Mouse (Mus musculus) frontal cortex, adult 2 months (tissue): ENCODE measurements around the gene Btbd11. TPM values are rescaled to one million over a fixed set of nuclear protein-coding genes. Genes with fewer than 3 reads are reported as not detected.

Experiments used
- DNase-seq, 2 experiments: peaks; one replicate each; pipeline ENCODE4 v3.0.0; 2022; ENCODE audit warnings: low spot score in 1 of 2; ENCODE audit errors: extremely low spot score in 1 of 2
- polyA plus RNA-seq: library from polyadenylated mRNA; depleted of rRNA; stranded (reverse); fragments of >200 nt; gene quantifications from 2 replicates; pipeline ENCODE4 v1.2.3, GENCODE M21; 2012

Gene Btbd11
- polyA plus RNA-seq, 1 experiment = 12.8 TPM

DNA sequence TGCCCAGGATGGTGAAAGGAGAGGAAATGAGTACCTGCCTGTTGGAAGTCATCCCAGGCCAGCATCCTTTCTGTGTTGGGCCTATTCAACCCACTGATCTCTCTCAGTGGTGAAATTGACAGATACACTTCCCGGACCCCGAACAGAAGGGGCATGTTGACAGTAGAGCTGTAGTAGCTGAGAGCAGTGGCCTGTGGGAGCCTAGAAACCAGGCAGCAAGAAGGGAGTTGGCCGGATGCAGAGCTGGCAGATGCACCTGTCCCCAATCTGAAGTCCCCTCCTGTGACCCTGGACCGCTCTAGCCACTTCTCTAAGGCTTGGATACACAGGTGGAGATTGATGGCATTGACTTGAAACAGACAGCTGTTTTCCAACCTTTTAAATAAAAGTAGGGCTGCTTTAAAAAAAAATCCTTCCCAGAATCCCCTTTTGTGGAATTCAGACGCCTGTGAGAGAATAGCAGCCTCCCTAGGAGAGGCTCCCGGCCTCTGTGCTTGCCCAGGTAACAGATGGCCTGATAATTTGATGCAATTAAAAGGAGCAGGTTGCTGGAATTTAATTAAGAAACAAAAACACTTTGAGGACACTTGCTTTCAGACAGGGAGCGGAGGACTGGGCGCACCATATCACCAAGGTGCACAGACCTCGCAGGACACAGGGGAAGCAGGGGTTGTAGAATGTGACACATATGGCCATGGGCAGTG, 89.2 kb downstream of the Btbd11 start:
- DNase-seq = no peak

DNA sequence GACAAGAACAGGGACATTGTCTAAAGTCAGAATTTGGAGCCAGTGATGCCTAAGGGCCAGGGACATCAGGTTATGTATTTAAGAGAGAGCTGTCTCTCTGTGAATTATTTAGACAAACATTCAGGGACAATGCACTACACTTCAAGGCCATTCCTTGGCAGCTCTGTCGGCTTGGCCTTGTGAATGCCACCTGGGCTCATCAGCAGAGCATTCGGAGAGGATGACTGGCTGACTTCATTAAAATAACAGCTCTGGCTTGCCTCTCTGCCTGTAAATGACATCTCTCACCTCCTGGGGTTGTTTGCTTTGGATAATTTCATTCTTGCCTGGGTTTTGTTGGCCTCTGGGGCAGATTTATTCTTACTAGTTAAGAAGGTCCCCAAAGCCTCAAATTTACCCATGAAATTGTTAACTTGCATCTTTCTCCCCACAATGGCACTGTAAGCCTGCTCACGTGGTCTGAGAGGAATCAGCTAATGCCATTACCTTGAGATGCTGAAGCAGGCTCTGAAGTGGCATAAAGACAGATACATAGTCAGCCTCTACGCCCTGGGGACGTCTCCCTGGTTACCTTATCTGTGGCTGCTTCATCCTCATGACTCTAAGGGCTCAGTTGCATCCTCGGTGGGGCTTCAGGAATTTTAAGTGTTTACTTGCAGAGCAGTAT, 93.5 kb downstream of the Btbd11 start:
- DNase-seq = no peak

DNA sequence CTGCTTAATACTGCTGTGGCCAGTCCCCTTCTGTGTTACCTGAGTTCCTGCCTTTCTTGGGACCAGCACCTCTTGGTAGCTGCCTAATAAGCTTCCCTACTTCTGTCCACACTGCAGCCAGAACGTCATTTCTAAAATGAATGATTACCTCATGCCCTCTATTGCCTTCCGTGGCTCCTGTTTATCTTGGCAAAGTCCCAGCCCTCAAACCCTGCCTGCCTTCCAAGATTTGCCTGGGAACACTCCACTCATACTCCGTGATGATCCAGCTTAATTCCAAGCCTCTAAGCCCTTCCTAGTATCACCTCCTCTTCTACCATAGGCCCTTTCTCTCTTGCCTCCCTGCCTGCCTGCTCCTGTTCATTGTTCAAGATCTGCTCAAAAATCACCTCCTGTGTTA, 94.5 kb downstream of the Btbd11 start:
- no peak for DNase-seq

DNA sequence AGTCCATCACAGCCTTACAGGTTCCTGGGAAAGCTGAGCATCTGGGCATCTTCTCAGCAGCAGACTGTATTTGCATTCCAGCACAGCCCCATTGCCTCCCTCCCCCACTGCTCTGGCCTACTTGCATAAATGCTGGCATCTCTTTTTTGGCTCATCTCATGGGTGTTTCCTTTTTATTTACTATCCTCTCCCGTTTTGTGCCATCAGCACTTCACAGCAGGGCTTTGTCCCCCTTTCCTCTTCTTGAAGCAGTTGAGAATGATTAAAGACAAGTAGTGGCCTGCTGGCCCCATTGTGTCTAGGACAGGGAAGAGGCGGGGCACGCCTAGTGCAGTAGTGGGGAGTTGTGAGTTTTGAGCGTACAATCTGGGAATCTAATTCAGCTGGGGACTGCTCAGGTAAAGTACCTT, 95.5 kb downstream of the Btbd11 start:
- DNase-seq = peak; percentile 34 to 66

DNA sequence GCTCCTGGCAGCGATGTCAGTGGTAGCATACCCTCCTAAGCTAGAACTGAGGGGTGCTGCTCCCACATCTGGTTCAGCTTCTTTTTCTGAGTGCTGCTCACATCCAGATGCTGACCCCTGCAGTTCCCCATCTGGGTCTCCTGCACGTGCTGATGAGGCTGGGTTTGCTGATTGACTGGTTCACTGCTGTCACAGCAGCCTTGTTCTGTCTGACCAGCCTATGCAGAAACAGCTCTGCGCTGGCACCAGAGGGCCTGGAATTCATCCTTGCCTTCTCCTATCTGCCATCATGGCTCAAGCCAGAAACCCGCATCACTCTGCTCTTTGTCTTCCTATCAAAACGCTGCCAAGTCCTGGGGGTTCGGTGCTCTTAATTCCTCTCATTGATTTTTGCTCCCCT, 95.9 kb downstream of the Btbd11 start:
- DNase-seq = no peak

DNA sequence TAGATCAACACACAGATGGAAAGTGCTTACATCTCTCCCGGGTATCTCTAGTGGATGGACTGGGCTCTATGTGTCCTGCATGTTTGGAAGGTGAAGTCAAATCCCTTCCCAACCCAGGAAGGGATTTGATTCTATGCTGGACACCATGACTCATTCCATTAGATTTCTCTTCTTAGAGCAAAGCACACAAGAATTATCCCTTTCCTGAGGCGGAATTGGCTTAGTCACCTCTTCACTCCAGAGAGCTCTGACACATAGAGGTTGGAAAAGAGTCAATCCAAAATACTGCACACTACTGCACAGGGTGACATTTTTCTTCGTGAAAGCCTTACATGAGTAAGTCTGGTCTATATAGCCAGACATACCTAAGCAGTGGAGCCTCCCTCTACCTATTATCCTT, 99.8 kb downstream of the Btbd11 start:
- DNase-seq = no peak

DNA sequence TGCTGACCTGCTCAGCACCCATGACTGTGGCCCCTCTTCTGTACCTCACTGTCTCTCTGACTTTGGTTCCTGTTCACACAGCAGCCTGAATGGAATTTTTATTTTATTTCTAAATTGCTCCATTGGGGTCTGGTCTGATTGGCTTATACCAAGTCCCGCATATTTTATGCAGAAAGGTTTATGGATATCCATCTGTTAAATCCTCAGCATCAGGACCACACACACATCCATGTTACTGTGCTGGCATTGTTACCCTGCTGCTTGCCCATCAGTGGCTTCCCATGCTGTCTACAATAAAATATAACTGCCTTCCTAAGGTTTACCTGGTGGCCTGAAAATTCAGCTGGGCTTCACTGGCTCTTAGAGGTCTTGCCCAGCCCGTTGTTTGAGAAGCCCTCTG, 106.0 kb downstream of the Btbd11 start:
- DNase-seq = no peak

DNA sequence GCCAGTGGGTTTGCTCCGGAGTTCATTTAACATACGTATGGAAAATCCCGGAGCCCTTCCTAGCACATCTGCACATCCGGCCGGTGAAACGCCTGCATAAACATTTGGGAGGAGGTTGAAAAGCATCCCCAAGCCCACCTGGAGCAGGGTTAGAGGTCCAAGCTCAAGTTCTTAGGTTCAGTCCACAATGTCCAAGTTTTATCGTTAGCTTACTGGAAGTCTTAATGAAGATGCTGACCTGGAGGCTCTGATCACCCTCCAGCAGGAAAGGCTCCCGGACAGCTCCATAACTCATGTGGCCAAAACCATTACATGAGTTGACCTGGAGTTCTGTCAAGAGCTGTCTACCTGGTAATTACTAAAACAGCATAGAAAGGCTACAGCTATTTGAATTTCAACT, 109.7 kb downstream of the Btbd11 start:
- DNase-seq = no peak

DNA sequence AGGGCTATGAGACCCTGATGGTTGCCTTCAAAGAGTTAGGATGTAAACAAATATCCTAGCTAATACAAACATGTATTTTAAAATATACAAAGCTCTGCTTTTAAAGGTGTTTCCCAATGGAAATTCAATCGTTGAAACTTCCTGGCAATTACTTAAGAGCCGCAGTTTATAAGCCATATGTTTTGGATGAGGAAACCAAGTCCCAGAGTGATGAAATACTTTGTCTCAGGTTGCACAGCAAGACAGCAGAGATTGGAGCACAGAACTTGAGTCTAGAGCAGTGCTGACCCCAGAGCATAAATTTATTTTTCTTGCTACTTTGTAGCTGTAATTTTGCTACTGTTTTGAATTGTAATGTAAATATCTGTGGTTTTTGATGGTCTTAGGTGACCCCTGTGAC, 110.4 kb downstream of the Btbd11 start:
- no peak for DNase-seq

DNA sequence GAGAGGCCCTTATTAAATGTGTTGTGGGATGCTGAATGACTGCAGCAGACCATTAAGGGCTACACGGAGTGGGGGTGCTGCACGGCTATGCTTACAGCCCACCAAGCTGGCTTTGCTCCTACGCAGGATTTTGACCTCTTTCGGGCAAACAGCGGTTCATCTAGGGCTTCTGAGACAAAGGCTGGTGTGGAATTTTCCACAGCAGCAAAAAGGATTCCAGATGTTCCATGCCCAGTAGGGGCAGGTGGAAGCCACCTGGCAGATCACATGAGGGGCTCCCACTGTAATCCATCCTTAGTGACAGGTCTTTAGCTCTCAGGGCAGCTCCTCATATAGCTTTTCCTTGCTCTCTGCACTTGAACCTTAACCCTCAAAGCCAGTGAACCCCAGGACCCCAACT, 111.3 kb downstream of the Btbd11 start:
- no peak for DNase-seq

DNA sequence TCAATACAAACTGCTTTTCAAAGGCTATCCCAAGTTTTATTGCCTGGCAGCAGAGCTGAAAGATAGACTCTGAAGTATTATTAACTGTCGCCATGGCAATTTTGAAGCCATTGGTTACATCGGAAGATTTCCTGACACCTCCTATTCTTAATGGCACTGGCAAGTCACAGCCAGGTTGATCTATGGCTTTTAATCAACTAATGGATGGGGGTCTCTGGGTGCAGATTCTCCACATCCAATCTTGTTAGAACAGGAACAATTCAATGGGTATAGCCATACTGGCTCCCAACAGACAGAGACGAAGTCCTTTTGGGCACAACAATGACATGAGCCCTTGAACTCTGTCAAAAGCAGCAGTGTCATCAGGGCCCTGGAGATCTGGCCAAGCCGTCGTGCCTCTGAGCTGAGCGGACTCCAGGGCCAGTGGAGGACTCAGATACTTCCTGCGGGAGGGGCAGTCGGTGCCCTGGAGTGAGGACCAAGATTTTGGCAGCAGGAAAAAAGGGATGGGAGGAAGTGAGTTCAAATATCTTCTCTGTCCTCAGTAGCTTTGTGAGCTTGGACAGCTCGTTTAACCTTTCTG, 114.0 kb downstream of the Btbd11 start:
- no peak for DNase-seq

DNA sequence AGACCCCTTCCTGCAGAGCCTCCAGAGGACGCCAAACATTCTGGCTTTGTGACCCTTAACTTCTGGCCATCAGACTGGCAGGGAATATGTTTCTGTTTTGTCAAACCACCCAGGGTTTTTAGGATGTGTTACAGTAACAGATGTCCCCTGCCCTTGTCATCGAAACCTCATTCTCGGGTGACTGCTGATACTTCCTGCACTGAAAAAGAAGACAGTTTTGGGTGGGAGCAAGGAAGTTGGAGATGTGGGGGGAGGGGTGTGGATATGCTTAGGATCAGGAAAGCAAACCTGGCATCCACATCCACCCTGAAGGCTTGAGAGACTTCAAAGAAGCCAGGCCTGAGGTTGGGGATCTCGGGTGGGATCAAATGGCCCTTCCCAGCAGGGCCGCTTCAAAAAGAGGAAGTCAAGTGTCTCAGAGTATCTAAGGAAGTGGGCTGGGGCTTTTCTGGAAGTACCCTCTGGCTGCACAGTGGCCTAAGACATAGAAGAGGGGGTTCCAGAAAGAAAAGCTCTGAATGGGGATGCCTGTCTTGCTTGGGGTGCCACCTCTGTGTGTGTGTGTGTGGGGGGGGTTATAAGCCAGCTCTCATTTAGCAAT, 115.5 kb downstream of the Btbd11 start:
- no peak for DNase-seq

DNA sequence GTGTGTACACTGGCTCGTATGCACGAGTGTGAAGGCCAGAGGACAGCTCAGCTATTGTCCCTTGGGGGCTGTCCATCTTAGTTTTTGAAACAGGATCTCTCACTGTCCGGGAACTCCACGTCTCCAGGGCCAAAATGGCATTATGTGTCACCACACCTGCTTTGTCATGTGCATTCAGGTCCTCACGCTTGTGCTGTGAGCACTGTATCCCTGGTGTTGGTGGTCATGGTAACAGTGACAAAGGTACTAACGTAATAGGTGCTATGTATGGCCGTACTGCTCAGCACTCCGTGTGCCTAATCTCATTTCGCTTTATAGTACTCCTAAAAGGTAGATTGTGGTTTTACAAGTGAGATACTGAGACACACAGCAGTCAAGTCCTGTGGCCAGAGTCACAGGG, 116.0 kb downstream of the Btbd11 start:
- DNase-seq = no peak

DNA sequence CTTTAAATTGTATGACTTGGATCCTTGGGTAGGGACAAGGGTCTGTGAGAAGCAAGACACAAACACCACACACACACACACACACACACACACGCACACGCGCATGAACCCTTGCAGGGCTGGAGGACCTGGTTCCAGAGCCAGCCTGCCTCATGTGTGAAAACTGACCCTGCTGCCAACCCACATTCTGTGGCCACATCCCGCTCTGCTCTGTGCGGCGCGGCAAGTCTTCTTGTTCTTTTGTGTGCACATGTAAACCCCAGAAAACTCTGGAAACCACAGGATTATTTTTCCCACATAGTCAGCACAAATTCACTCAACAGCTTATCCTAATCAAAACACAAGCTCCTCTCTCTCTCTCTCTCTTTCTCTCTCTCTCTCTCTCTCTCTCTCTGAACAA, 116.8 kb downstream of the Btbd11 start:
- DNase-seq = no peak

DNA sequence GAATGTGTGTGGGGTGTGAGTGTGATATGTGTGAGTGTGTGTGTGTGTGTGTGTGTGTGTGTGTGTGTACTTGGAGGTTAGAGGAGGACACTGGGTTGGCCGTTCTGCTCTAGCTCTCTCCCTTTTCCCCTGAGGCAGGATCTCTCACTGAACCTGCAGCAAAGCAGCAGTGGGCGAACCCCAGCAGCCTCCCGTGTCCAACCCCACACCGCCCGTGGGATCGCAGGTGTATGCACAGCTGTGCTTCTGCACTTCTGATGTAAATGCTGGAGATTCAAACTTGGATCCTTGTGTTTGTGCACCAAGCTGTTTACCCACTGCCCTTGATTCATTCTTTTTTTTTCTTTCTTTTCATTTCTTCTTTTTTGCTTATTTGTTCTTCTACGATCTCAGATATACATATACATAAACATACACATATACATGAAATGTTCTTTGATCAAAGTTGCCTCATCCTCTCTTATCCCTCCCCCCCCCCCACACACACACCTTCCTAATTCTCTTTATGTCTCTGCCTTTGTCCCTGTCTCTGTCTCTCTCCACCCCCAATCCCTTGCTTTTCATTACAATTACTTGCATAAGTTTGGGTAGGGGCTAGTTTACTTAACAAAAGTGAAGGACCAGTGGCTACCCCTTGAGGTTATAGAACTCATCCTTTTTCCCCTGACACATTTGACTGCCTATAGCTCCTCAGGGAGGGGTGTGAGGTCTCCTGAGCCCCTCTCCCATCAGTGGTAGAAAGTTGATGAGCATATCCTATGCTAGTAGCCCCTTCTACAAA, 120.8 kb downstream of the Btbd11 start:
- no peak for DNase-seq

DNA sequence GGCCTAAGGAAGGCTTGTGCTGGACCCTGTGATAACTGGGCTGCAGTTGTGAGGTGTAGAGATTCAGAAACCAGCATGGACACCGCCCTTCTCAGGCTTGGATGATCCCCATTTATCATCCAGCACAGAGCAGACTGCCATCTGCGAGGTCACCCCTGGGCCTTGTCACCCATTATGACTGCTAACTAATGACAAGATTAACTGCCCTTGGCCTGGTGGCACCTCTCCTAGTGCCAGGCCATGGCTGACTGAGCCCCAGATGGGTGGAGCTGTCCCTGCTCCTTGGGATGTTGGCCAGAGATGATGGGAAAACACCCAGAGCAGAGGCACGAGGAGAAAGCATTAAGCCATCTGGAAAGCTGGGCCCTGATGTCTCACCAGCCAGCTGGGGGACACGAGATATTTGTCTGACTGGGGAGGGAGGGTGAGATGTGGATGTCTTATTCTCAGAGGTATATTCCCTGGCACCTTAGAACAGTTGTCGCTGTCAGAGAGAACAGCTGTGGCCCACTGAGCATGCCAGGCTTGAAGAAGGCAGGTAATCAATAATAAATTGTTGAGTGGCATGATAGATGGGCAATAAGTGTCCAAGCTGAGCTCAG, 121.7 kb downstream of the Btbd11 start:
- DNase-seq = no peak

DNA sequence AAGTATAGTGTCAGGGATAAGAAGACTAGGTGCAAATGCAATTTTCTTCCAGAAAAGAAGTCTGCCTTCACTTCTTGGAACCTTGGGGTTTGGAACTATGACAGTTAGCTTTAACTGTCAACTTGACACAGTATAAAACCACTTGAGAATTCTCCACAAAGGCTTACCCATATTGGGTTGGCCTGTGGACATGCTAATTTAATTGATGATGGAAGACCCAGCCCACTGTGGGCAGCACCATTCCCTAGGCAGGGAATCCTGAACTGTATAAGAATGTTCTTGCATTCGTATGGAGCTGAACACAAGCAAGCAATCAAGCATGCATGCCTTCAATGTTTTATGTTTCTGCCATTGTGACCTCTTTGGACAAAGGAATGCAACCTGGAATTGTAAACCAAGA, 122.4 kb downstream of the Btbd11 start:
- no peak for DNase-seq

DNA sequence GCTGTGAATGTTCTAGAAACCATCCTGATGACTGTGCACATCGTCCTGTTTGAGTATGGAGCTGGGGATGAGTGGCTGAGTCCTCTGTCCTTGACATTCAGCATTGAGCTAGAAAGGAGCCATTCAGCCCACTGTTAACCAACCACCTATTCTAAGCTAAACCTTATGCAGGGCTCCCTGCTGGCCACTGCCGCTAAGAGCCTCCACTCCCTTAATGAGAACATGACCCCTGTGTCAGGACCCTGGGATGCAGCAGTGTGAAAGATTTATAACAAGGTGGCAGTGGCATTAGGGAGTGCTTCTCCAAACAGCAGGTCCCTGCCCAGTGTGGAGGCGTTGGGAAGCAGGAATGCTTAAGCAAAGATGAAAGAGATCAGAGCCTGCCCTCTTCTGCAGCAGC, 123.7 kb downstream of the Btbd11 start:
- DNase-seq = no peak

DNA sequence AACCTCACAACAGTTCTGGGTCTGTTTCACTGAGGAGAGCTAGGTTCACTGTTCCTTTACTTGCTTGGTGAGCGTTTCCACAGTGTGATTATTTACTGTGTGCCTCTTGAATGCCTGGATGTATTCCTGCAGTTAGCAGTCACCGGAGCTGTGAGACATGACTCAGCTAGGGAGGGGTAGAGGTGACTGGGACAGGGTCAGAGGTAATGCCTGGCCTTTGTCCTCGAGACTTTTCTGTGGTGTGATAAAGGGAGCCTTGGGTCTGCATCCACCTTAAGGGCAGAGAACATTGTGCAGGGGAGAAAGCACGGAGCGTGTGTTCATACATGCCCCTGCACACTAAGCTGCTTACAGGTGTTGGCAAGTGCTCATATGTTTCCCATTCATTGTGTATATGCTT, 126.2 kb downstream of the Btbd11 start:
- DNase-seq = no peak

DNA sequence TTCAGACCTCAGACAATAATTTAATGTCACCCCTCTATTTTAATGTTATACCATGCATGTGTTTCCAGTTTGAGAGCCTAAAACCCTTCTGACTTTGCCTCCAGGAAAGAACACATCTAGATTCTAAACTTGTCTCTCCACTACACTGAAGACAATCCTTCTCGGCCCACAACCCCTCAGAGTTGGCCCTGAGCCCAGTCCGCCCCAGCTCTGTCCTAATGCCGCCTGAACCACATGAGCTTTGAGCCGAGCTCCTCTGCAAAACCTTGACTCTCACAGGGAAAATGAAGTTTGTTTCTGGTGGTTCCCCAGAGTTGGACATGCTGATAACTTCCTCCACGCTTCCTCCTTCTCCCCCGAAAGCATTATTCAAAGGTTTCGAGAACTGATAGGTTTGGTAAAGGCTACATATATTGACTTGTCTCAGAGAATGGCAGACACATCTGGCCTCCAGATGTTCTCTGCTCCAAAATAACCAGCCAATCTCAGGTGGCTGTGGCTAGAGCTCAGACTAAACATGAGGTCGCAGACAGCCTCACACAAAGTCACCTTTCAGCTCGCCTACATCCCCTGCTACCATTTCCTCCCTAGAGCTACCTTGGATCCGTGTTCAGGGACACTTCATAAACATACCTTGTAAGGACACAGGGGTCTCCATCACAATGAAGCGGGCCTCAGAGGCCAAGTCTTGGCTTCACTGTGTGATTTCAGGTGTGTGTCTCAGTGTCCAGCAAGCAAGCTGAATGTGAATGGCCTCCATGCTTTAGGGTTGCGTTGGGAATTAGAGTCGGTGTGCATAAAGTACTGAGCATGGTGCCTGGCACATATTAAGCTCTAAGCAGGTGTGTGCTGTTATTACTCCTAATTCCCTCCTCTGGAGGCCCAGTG, 130.9 kb downstream of the Btbd11 start:
- DNase-seq = peak in 1 of 2 experiments; percentile 36
